Mouse (Mus musculus): Measurements from ENCODE around the gene Pnpla1.

DNA sequence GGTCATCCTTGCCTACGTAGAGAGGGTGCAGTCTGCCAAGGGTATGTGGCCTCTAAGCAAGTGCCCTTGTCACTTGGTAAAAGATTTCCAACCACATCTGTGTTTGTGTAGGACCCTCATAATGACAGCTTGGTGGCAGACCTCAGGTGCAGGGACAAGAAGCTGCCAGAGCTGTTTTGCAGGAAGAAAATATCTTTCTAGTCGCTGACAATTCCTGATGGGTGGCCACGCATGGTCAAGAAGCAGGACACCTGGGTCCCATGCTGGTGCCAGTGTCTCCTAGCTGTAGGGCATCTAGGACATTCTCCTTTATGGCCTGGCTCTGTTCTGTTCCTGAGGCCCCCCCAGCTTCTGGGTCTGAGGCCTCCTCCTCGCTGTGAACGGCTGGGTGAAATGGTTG lies 18.1 kb downstream of the Pnpla1 start:
- TF ChIP-seq CTCF (IDR thresholded peaks at IDR 0.05; ENCODE audit: extremely low read depth, insufficient read depth, low read length) (no peak), POLR2A (IDR thresholded peaks at IDR 0.05; ENCODE audit: extremely low read depth, insufficient read depth, low read length) (no peak)

All from cortical plate, adult 2 months (tissue).